ENCODE assay signal across 25 mouse cellular contexts in genomic region chr2:36040872-36041271, GRCm38 (mm10). TPM values are rescaled to one million over a fixed set of nuclear protein-coding genes. Genes with fewer than 3 reads are reported as not detected.
DNase-seq lines count a peak whose midpoint lies in the region; ATAC-seq and TF ChIP-seq lines count a peak whose summit lies in the region.
"Had no signal": no experiment of that assay in that cellular context is flagged by ENCODE, and none has a peak within 500 bp of the region (broad histone marks: within the 10 kb centered on the region; RNA-seq: fewer than 3 reads in every experiment).

No protein-coding gene starts in this region.

- H3K36me3 ChIP-seq in heart, embryonic 11.5 days (ENCODE audit: control insufficient read depth, insufficient read depth, low read length), result peaks cover 23% of the 10 kb centered on the region
- peaks cover 92% of the 10 kb centered on the region for H3K36me3 ChIP-seq in G1E (replicated peaks)

- no peak for ATAC-seq in heart, embryonic 11.5 days (replicated peaks; ENCODE audit: insufficient number of reproducible peaks, low FRiP score, low TSS enrichment)
- peak; percentile 28; the same call in 1 of the 2 replicates for ATAC-seq in G1E (ENCODE audit: extremely low read depth, insufficient number of reproducible peaks, low FRiP score, poor library complexity, severe bottlenecking)
- peak; percentile 53 for ATAC-seq in megakaryocyte progenitor cell, adult 5-6 weeks (replicated peaks; ENCODE audit: poor library complexity)
- ATAC-seq: forebrain, embryonic 15.5 days had no signal

- peaks cover 18% of the 10 kb centered on the region for H3K4me1 ChIP-seq in heart, embryonic 11.5 days (ENCODE audit: control insufficient read depth, insufficient read depth, low read length)
- peaks cover 43% of the 10 kb centered on the region for H3K4me1 ChIP-seq in G1E (ENCODE audit: insufficient read depth, low read depth, low read length)
- H3K4me1 ChIP-seq: forebrain, embryonic 15.5 days; neural tube, embryonic 12.5 days had no signal

- H3K9ac ChIP-seq in heart, embryonic 11.5 days (ENCODE audit: low read depth, low read length), result peak overlapping the region; percentile 2; the same call in 1 of the 2 replicates
- H3K9ac ChIP-seq: forebrain, embryonic 15.5 days; liver, embryonic 13.5 days; lung, embryonic 15.5 days; neural tube, embryonic 12.5 days had no signal

- H3K4me2 ChIP-seq in heart, embryonic 11.5 days, result no peak overlapping the region
- H3K4me2 ChIP-seq: forebrain, embryonic 15.5 days; liver, embryonic 13.5 days; lung, embryonic 15.5 days; midbrain, embryonic 11.5 days; neural tube, embryonic 12.5 days had no signal

- intact Hi-C loops in heart, postnatal 10 days (cut with DNase I), result no loop called here

- no peak for TF ChIP-seq CTCF in G1E (IDR thresholded peaks at IDR 0.05; ENCODE audit: low read depth, low read length)

- WGBS in heart, embryonic 11.5 days (ENCODE audit: insufficient replicate concordance), result 79% methylated on average over 1 of the region's 1 CpGs

- DNase-seq in heart, postnatal 10 days, result no peak
- DNase-seq in kidney, postnatal 14 days, result peak; percentile 34
- DNase-seq in kidney, adult 11 months, result no peak
- peak; percentile 31 for DNase-seq in G1E (ENCODE audit: low spot score)
- no peak for DNase-seq in adrenal gland, adult 2 months
- no peak for DNase-seq in natural killer cell, adult 2 months (ENCODE audit: low spot score in 2 of 2)
- DNase-seq: adrenal gland, postnatal 36 days; cerebellum, adult 2 months; cerebellum, postnatal 36 days; heart, postnatal 4 days; kidney, adult 2 months; liver, embryonic 13.5 days; lung, postnatal 4 days; right cerebral cortex, adult 18-20 months; thymus, postnatal 25 days had no signal

- H3K4me3 ChIP-seq in heart, embryonic 11.5 days (ENCODE audit: low read depth, low read length), result no peak overlapping the region
- H3K4me3 ChIP-seq in G1E (ENCODE audit: low read depth, low read length), result no peak overlapping the region
- H3K4me3 ChIP-seq: forebrain, embryonic 15.5 days; limb, embryonic 10.5 days; liver, embryonic 13.5 days; lung, embryonic 15.5 days; neural tube, embryonic 12.5 days had no signal

- no peak overlapping the region for H3K27ac ChIP-seq in heart, embryonic 11.5 days (ENCODE audit: low read depth, low read length)
- H3K27ac ChIP-seq: forebrain, embryonic 15.5 days; limb, embryonic 10.5 days; liver, embryonic 13.5 days; lung, embryonic 15.5 days; neural tube, embryonic 12.5 days had no signal

- no peaks in the 10 kb centered on the region for H3K27me3 ChIP-seq in heart, embryonic 11.5 days (ENCODE audit: control insufficient read depth, insufficient read depth, low read length)
- H3K27me3 ChIP-seq in G1E (ENCODE audit: insufficient read depth, low read length), result no peaks in the 10 kb centered on the region
- H3K27me3 ChIP-seq: forebrain, embryonic 15.5 days; liver, embryonic 13.5 days; lung, embryonic 15.5 days; neural tube, embryonic 12.5 days had no signal

- H3K9me3 ChIP-seq in heart, embryonic 11.5 days (replicated peaks; ENCODE audit: control insufficient read depth, low read length), result no peaks in the 10 kb centered on the region
- H3K9me3 ChIP-seq in G1E (replicated peaks), result no peaks in the 10 kb centered on the region
- H3K9me3 ChIP-seq: forebrain, embryonic 15.5 days; limb, embryonic 10.5 days; liver, embryonic 13.5 days; lung, embryonic 15.5 days; neural tube, embryonic 12.5 days had no signal

RNA-seq across cellular contexts. Expression of gene Ndufa8, which starts 8.3 kb away (rescaled TPM):
- polyA plus RNA-seq in heart, embryonic 11.5 days (2014; fragmentation: Nextera tagmentation; extraction: Ambion mirVana), result 367 and 380 TPM in 2 replicates
- total RNA-seq in heart, postnatal 10 days (2021), result 100 to 1,000 TPM; 550 to 581 TPM
- total RNA-seq in G1E (2014; fragmentation: Nextera tagmentation), result 18.2 and 28.7 TPM in 2 replicates
- total RNA-seq in G1E (2017), result 40.1 and 44.9 TPM in 2 replicates
- 31.6 and 38.9 TPM in 2 replicates for polyA plus RNA-seq in G1E (2012)
- 85.0 and 100 TPM in 2 replicates for total RNA-seq in megakaryocyte progenitor cell, adult 5-6 weeks (2015)
- 42.4 and 53.3 TPM in 2 replicates for total RNA-seq in megakaryocyte progenitor cell, adult 5-6 weeks (2017)
- 100 to 1,000 TPM; 192 to 258 TPM for total RNA-seq in adrenal gland, adult 2 months (2021)
- 42.9 and 48.8 TPM in 2 replicates for polyA plus RNA-seq in adrenal gland, adult 2 months (2012; rRNA removed)

RNA-seq across cellular contexts. Expression of gene Morn5, which starts 8.4 kb away (rescaled TPM):
- 0.23 TPM in 1 of 2 replicates, not detected in the other for polyA plus RNA-seq in heart, embryonic 11.5 days (2014; fragmentation: Nextera tagmentation; extraction: Ambion mirVana)
- not detected for total RNA-seq in heart, postnatal 10 days (2021)
- total RNA-seq in G1E (2014; fragmentation: Nextera tagmentation) (not detected in 2 replicates), G1E (2017) (0.22 TPM in 1 of 2 replicates, not detected in the other)
- not detected in 2 replicates for polyA plus RNA-seq in G1E (2012)
- total RNA-seq in megakaryocyte progenitor cell, adult 5-6 weeks (2015), result not detected in 2 replicates
- not detected in 2 replicates for total RNA-seq in megakaryocyte progenitor cell, adult 5-6 weeks (2017)
- not detected for total RNA-seq in adrenal gland, adult 2 months (2021)
- 0.33 TPM in 1 of 2 replicates, not detected in the other for polyA plus RNA-seq in adrenal gland, adult 2 months (2012; rRNA removed)
- total RNA-seq: ES-E14; heart, adult 18-20 months; heart, postnatal 4 days had no signal
- polyA plus RNA-seq: large intestine, adult 2 months; liver, embryonic 13.5 days had no signal

Comparison
In these comparisons a context has a peak if more than half of its experiments do, and no peak if none do; other contexts are left out.
1. DNase-seq: peak in kidney, postnatal 14 days (single experiment) and G1E (single experiment); none in heart, postnatal 10 days (0 of 2), kidney, adult 11 months (single experiment), adrenal gland, adult 2 months (single experiment) and natural killer cell, adult 2 months (0 of 2).